Mouse (Mus musculus) cerebellum, adult 2 months (tissue): ENCODE data around the gene Tmem205. TPM values are rescaled to one million over a fixed set of nuclear protein-coding genes. Genes with fewer than 3 reads are reported as not detected.

Experiments
- DNase-seq, 2 experiments: peaks; one replicate each; pipeline ENCODE4 v3.0.0; 2021
- H3K27ac ChIP-seq: fragments of 200-500 bp; 2 replicates; pipeline ENCODE4 v1.5.1; 2012; ENCODE audit warnings: low read length, control low read depth, inconsistent platforms; ENCODE audit not compliant: insufficient read depth
- H3K27me3 ChIP-seq: fragments of 200-500 bp; 2 replicates; pipeline ENCODE4 v1.6.1; 2012; ENCODE audit warnings: inconsistent platforms, mild to moderate bottlenecking, low read length, moderate library complexity; ENCODE audit not compliant: control insufficient read depth, insufficient read depth
- H3K4me1 ChIP-seq: fragments of 200-500 bp; 2 replicates; pipeline ENCODE4 v1.6.1; 2011; ENCODE audit warnings: low read length; ENCODE audit not compliant: control insufficient read depth, insufficient read depth
- H3K4me3 ChIP-seq: fragments of 200-500 bp; replicated peaks from 2 replicates; pipeline ENCODE3; 2011; ENCODE audit warnings: mild to moderate bottlenecking, low read depth, low read length, control low read depth; ENCODE audit not compliant: insufficient read depth
- CTCF ChIP-seq: fragments of 200-500 bp; IDR thresholded peaks from 2 replicates; pipeline ENCODE4 v1.5.1; 2011; ENCODE audit warnings: low read depth, mild to moderate bottlenecking, control low read depth, low read length, moderate library complexity, borderline replicate concordance; ENCODE audit not compliant: insufficient read depth
- POLR2A ChIP-seq: fragments of 200-500 bp; IDR thresholded peaks from 2 replicates; pipeline ENCODE4 v1.6.1; 2011; ENCODE audit warnings: low read length, control low read depth, borderline replicate concordance; ENCODE audit not compliant: insufficient read depth
- WGBS: fragments of 180-500 bp; shearing (Covaris S2); methylation state at CpG from one replicate; pipeline ENCODE4 v1.1.7; 2018; 5-methylcytosine and 5-hydroxymethylcytosine counted together
- polyA plus RNA-seq: library from polyadenylated mRNA; depleted of rRNA; stranded (reverse); fragments of >200 nt; gene quantifications from 2 replicates; pipeline ENCODE4 v1.2.3, GENCODE M21; 2012

Tmem205 gene
- polyA plus RNA-seq, 1 experiment = 62.5 TPM

GRCm38 (mm10) chr9:21960558-21961208 lies 33.3 kb upstream of the Tmem205 start:
- WGBS = 35% methylated on average over 26 of the region's 26 CpGs
- H3K4me3 ChIP-seq = no peak overlapping the region
- TF ChIP-seq CTCF (no peak), POLR2A (no peak)
- no peak overlapping the region for H3K27ac ChIP-seq
- no peaks in the 10 kb centered on the region for H3K27me3 ChIP-seq
- peaks cover 12% of the 10 kb centered on the region for H3K4me1 ChIP-seq
- DNase-seq = peak; percentile 41 to 48

- Histone ChIP-seq H3K27ac (no peak overlapping the region), H3K4me1 (peaks cover 12% of the 10 kb centered on the region), H3K4me3 (no peak overlapping the region), H3K27me3 (no peaks in the 10 kb centered on the region)
- TF ChIP-seq CTCF (no peak), POLR2A (no peak)
- WGBS = 77% methylated on average over 9 of the region's 9 CpGs
- DNase-seq = no peak
Measured at GRCm38 (mm10) chr9:21960135-21960534, 32.8 kb upstream of the Tmem205 start.

GRCm38 (mm10) chr9:21959244-21959643 lies 31.9 kb upstream of the Tmem205 start:
- DNase-seq = no peak
- no peaks in the 10 kb centered on the region for H3K27me3 ChIP-seq
- no peak overlapping the region for H3K27ac ChIP-seq
- peaks cover 12% of the 10 kb centered on the region for H3K4me1 ChIP-seq
- TF ChIP-seq POLR2A (no peak), CTCF (no peak)
- H3K4me3 ChIP-seq = no peak overlapping the region
- WGBS = 88% methylated on average over 7 of the region's 7 CpGs

GRCm38 (mm10) chr9:21958372-21958771 lies 31.0 kb upstream of the Tmem205 start:
- Histone ChIP-seq H3K4me1 (peaks cover 7% of the 10 kb centered on the region), H3K27me3 (no peaks in the 10 kb centered on the region), H3K4me3 (no peak overlapping the region), H3K27ac (no peak overlapping the region)
- DNase-seq = no peak
- TF ChIP-seq CTCF (no peak), POLR2A (no peak)
- 83% methylated on average over 5 of the region's 5 CpGs for WGBS

GRCm38 (mm10) chr9:21955570-21956281 lies 28.4 kb upstream of the Tmem205 start, which contains the start of gene Swsap1:
Swsap1 (plus strand) TSS chr9:21955755.
- peak; percentile 99 to 100 for DNase-seq
- under 1% methylated on average over 54 of the region's 54 CpGs for WGBS
- H3K27me3 ChIP-seq = no peaks in the 10 kb centered on the region
- H3K4me3 ChIP-seq = peak within 1 kb of the TSS; percentile 78
- H3K27ac ChIP-seq = peak within 1 kb of the TSS; percentile 85
- H3K4me1 ChIP-seq = no peaks in the 10 kb centered on the region
- TF ChIP-seq CTCF = no peak
- peak; percentile 63 for TF ChIP-seq POLR2A

GRCm38 (mm10) chr9:21955225-21955569 lies 27.8 kb upstream of the Tmem205 start:
- Histone ChIP-seq H3K4me3 (peak overlapping the region; percentile 78), H3K27ac (0 out of 2 replicates have a peak overlapping the region, but pooled peaks have one; percentile 2), H3K27me3 (no peaks in the 10 kb centered on the region), H3K4me1 (no peaks in the 10 kb centered on the region)
- DNase-seq = no peak
- 2% methylated on average over 18 of the region's 18 CpGs for WGBS
- TF ChIP-seq CTCF (peak; percentile 52; the same call in 1 of the 2 replicates), POLR2A (no peak)

- Histone ChIP-seq H3K27me3 (no peaks in the 10 kb centered on the region), H3K4me3 (no peak overlapping the region), H3K4me1 (no peaks in the 10 kb centered on the region), H3K27ac (no peak overlapping the region)
- no peak for TF ChIP-seq POLR2A
- TF ChIP-seq CTCF = no peak
- 66% methylated on average over 3 of the region's 3 CpGs for WGBS
- peak in 1 of 2 experiments; percentile 39 for DNase-seq
Measured at GRCm38 (mm10) chr9:21954635-21955034, 27.3 kb upstream of the Tmem205 start.

DNA sequence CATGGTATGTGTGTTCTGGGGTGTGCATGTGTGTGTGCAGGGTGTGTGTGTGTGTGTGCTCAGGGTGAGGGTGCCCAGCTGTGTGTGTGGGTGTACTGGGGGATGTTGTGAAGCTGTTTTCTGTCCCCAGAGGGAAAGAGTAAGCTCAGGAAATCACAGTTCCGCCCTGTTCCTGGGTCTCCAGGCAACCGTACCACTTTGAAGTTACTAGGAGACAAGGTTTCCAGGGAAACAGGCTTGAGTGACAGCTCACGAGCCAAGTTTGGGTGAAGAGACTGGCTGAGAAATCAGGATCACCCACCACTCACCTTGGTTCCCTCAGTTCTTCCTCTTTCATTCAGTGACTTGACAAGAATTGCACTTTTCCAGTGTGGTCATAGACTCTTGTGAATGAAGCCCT lies 26.2 kb upstream of the Tmem205 start:
- no peak overlapping the region for H3K27ac ChIP-seq
- no peaks in the 10 kb centered on the region for H3K4me1 ChIP-seq
- 49% methylated on average over 3 of the region's 3 CpGs for WGBS
- H3K27me3 ChIP-seq = no peaks in the 10 kb centered on the region
- H3K4me3 ChIP-seq = no peak overlapping the region
- TF ChIP-seq CTCF = no peak
- no peak for TF ChIP-seq POLR2A
- DNase-seq = no peak
